8 mouse cellular contexts compared by ENCODE assay signal in genomic region chr17:87202490-87202889, GRCm38 (mm10).
DNase-seq lines count a peak whose midpoint lies in the region; ATAC-seq and TF ChIP-seq lines count a peak whose summit lies in the region.

No protein-coding gene starts in this region.

- peaks cover 22% of the 10 kb centered on the region for H3K4me1 ChIP-seq in forebrain, embryonic 15.5 days
- no peaks in the 10 kb centered on the region; the same call in 1 of the 2 replicates for H3K4me1 ChIP-seq in forebrain, embryonic 11.5 days (replicated peaks; ENCODE audit: control insufficient read depth, insufficient read depth, low read length)
- H3K4me1 ChIP-seq in intestine, postnatal 0 days (replicated peaks; ENCODE audit: control insufficient read depth, insufficient read depth, low read length), result no peaks in the 10 kb centered on the region
- peaks cover 15% of the 10 kb centered on the region for H3K4me1 ChIP-seq in liver, postnatal 0 days (ENCODE audit: insufficient read depth)

- H3K36me3 ChIP-seq in forebrain, embryonic 15.5 days, result no peaks in the 10 kb centered on the region
- H3K36me3 ChIP-seq in forebrain, embryonic 11.5 days (ENCODE audit: control insufficient read depth, insufficient read depth, low read length), result no peaks in the 10 kb centered on the region
- no peaks in the 10 kb centered on the region for H3K36me3 ChIP-seq in intestine, postnatal 0 days (ENCODE audit: control insufficient read depth, insufficient read depth)
- H3K36me3 ChIP-seq in liver, postnatal 0 days (replicated peaks; ENCODE audit: insufficient read depth, low read length), result no peaks in the 10 kb centered on the region

- no peak overlapping the region; the same call in 1 of the 2 replicates for H3K9ac ChIP-seq in forebrain, embryonic 15.5 days (replicated peaks)
- no peak overlapping the region for H3K9ac ChIP-seq in forebrain, embryonic 11.5 days (ENCODE audit: low read length)
- H3K9ac ChIP-seq in intestine, postnatal 0 days (ENCODE audit: low read depth, low read length), result no peak overlapping the region
- H3K9ac ChIP-seq in liver, postnatal 0 days (replicated peaks), result peak overlapping the region; percentile 30; the same call in 1 of the 2 replicates

- no peaks in the 10 kb centered on the region for H3K27me3 ChIP-seq in forebrain, embryonic 15.5 days
- H3K27me3 ChIP-seq in forebrain, embryonic 11.5 days (ENCODE audit: control insufficient read depth, insufficient read depth, low read length), result no peaks in the 10 kb centered on the region
- H3K27me3 ChIP-seq in intestine, postnatal 0 days (replicated peaks; ENCODE audit: control insufficient read depth, insufficient read depth, low read length), result no peaks in the 10 kb centered on the region
- H3K27me3 ChIP-seq in liver, postnatal 0 days (ENCODE audit: insufficient read depth, low read length), result no peaks in the 10 kb centered on the region

- DNase-seq in forebrain, embryonic 11.5 days (ENCODE audit: low spot score), result no peak
- DNase-seq in adrenal gland, postnatal 25 days, result peak; percentile 82
- peak; percentile 67 to 70 for DNase-seq in gastrocnemius, postnatal 36 days
- DNase-seq in liver, postnatal 0 days, result peak; percentile 59
- DNase-seq in ovary, postnatal 14 days (ENCODE audit: low spot score), result peak; percentile 48
- DNase-seq in cerebellum, adult 9-10 months, result no peak

- ATAC-seq in forebrain, embryonic 15.5 days (replicated peaks), result no peak
- no peak for ATAC-seq in forebrain, embryonic 11.5 days (replicated peaks; ENCODE audit: low FRiP score)
- ATAC-seq in intestine, postnatal 0 days, result no peak
- peak; percentile 64 for ATAC-seq in liver, postnatal 0 days

- H3K27ac ChIP-seq in forebrain, embryonic 15.5 days (replicated peaks), result 0 out of 2 replicates have a peak overlapping the region, but pooled peaks have one; percentile 23
- no peak overlapping the region for H3K27ac ChIP-seq in forebrain, embryonic 11.5 days (ENCODE audit: low read depth, low read length)
- H3K27ac ChIP-seq in intestine, postnatal 0 days (ENCODE audit: low read depth, low read length), result peak overlapping the region; percentile 41; the same call in 1 of the 2 replicates
- no peak overlapping the region; the same call in 1 of the 2 replicates for H3K27ac ChIP-seq in liver, postnatal 0 days (ENCODE audit: low read depth)

- TF ChIP-seq EP300 in liver, postnatal 0 days (IDR thresholded peaks at IDR 0.05; ENCODE audit: low read depth), result no peak

- no peak for TF ChIP-seq CTCF in intestine, postnatal 0 days (IDR thresholded peaks at IDR 0.05; ENCODE audit: low read depth)
- no peak for TF ChIP-seq CTCF in liver, postnatal 0 days (IDR thresholded peaks at IDR 0.05; ENCODE audit: low read depth)

- intact Hi-C loops in gastrocnemius, postnatal 36 days (cut with DNase I), result no loop called here

- 65% methylated on average over 6 of the region's 6 CpGs for WGBS in forebrain, embryonic 15.5 days
- WGBS in forebrain, embryonic 11.5 days, result 48% methylated on average over 6 of the region's 6 CpGs
- WGBS in intestine, postnatal 0 days, result 40% methylated on average over 6 of the region's 6 CpGs
- WGBS in liver, postnatal 0 days (ENCODE audit: insufficient replicate concordance), result 16% methylated on average over 6 of the region's 6 CpGs

- H3K4me2 ChIP-seq in forebrain, embryonic 15.5 days (replicated peaks), result no peak overlapping the region
- no peak overlapping the region for H3K4me2 ChIP-seq in forebrain, embryonic 11.5 days (ENCODE audit: low read depth, low read length, severe bottlenecking)
- H3K4me2 ChIP-seq in intestine, postnatal 0 days (replicated peaks; ENCODE audit: low read depth), result no peak overlapping the region
- no peak overlapping the region for H3K4me2 ChIP-seq in liver, postnatal 0 days (ENCODE audit: low read depth, low read length)

- H3K4me3 ChIP-seq in forebrain, embryonic 15.5 days, result no peak overlapping the region
- H3K4me3 ChIP-seq in forebrain, embryonic 11.5 days (ENCODE audit: low read depth, low read length), result no peak overlapping the region
- no peak overlapping the region for H3K4me3 ChIP-seq in intestine, postnatal 0 days (ENCODE audit: low read depth, low read length)
- H3K4me3 ChIP-seq in liver, postnatal 0 days (ENCODE audit: low read depth, low read length), result no peak overlapping the region

- no peaks in the 10 kb centered on the region for H3K9me3 ChIP-seq in forebrain, embryonic 15.5 days
- no peaks in the 10 kb centered on the region for H3K9me3 ChIP-seq in forebrain, embryonic 11.5 days (ENCODE audit: control insufficient read depth, low read length)
- no peaks in the 10 kb centered on the region for H3K9me3 ChIP-seq in intestine, postnatal 0 days (ENCODE audit: control insufficient read depth)
- no peaks in the 10 kb centered on the region for H3K9me3 ChIP-seq in liver, postnatal 0 days (ENCODE audit: low read length)

Comparison
In these comparisons a context has a peak if more than half of its experiments do, and no peak if none do; other contexts are left out.
1. H3K27ac ChIP-seq: peak in forebrain, embryonic 15.5 days (single experiment) and intestine, postnatal 0 days (single experiment); none in forebrain, embryonic 11.5 days (single experiment) and liver, postnatal 0 days (single experiment).
2. DNase-seq: peak in adrenal gland, postnatal 25 days (single experiment), gastrocnemius, postnatal 36 days (2 of 2), liver, postnatal 0 days (single experiment) and ovary, postnatal 14 days (single experiment); none in forebrain, embryonic 11.5 days (single experiment) and cerebellum, adult 9-10 months (single experiment).